Comparison of ENCODE assay signal across 21 mouse cellular contexts in the genomic region with DNA sequence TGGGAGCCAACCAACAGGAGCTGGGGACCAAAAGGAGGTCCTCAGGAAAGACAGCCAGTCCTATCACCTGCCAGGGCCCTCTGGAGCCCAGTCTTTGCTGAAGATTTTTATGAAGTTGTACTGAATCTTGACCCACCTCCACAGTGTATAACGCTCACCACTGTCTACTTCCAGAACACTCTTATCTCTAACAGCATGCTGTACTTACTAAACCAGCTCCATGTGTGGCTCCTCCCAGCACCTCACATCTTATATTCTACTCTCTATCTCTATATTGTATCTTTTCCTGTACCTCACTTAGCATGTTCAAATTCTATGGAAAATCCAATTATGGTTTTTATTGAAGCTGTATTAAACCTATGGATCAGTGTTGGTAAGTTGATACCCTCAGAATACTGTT.
A peak's percentile ranks its signal among the peaks of the same experiment; 100 is the strongest.
DNase-seq lines count a peak whose midpoint lies in the region; ATAC-seq and TF ChIP-seq lines count a peak whose summit lies in the region.
"Had no signal": no experiment of that assay in that cellular context is flagged by ENCODE, and none has a peak within 500 bp of the region (broad histone marks: within the 10 kb centered on the region; RNA-seq: fewer than 3 reads in every experiment).

No protein-coding gene starts in this region.

- no peaks in the 10 kb centered on the region for H3K9me3 ChIP-seq in stomach, embryonic 15.5 days
- H3K9me3 ChIP-seq in stomach, postnatal 0 days (ENCODE audit: control insufficient read depth, low read length) = no peaks in the 10 kb centered on the region
- H3K9me3 ChIP-seq in liver, embryonic 16.5 days (replicated peaks; ENCODE audit: control insufficient read depth, low read length) = no peaks in the 10 kb centered on the region
- H3K9me3 ChIP-seq: embryonic facial prominence, embryonic 15.5 days; heart, embryonic 10.5 days; hindbrain, embryonic 15.5 days; limb, embryonic 15.5 days had no signal

- DNase-seq in stomach, postnatal 0 days (ENCODE audit: low spot score) = no peak
- DNase-seq in liver = peak; percentile 46
- no peak for DNase-seq in kidney, adult 2 months
- DNase-seq in gastrocnemius, postnatal 14 days = no peak
- DNase-seq: adrenal gland, postnatal 14 days; cerebellum, adult 8-10 months; forebrain, postnatal 0 days; kidney, postnatal 4 days; left cerebral cortex, postnatal 4 days; lung, postnatal 4 days; thymus, postnatal 25 days had no signal

- H3K9ac ChIP-seq in stomach, embryonic 15.5 days = no peak overlapping the region
- no peak overlapping the region for H3K9ac ChIP-seq in stomach, postnatal 0 days (ENCODE audit: low read length)
- no peak overlapping the region for H3K9ac ChIP-seq in liver, embryonic 16.5 days (ENCODE audit: low read depth, low read length)
- H3K9ac ChIP-seq: embryonic facial prominence, embryonic 15.5 days; forebrain, postnatal 0 days; hindbrain, embryonic 15.5 days; limb, embryonic 15.5 days had no signal

- no peaks in the 10 kb centered on the region for H3K36me3 ChIP-seq in stomach, embryonic 15.5 days
- no peaks in the 10 kb centered on the region for H3K36me3 ChIP-seq in stomach, postnatal 0 days (ENCODE audit: control insufficient read depth, insufficient read depth, low read length)
- H3K36me3 ChIP-seq in liver, embryonic 16.5 days (ENCODE audit: control insufficient read depth, insufficient read depth) = no peaks in the 10 kb centered on the region
- H3K36me3 ChIP-seq in kidney, adult 2 months (ENCODE audit: control insufficient read depth, insufficient read depth, low read length) = no peaks in the 10 kb centered on the region
- H3K36me3 ChIP-seq: embryonic facial prominence, embryonic 15.5 days; heart, embryonic 10.5 days; hindbrain, embryonic 15.5 days; limb, embryonic 15.5 days had no signal

- H3K27me3 ChIP-seq in stomach, embryonic 15.5 days (replicated peaks) = no peaks in the 10 kb centered on the region
- H3K27me3 ChIP-seq in stomach, postnatal 0 days (ENCODE audit: control insufficient read depth, insufficient read depth, low read length) = no peaks in the 10 kb centered on the region
- H3K27me3 ChIP-seq in liver, embryonic 16.5 days (ENCODE audit: control insufficient read depth, insufficient read depth, low read depth, low read length) = no peaks in the 10 kb centered on the region
- H3K27me3 ChIP-seq in kidney, adult 2 months (replicated peaks; ENCODE audit: control insufficient read depth, insufficient read depth, low read length) = no peaks in the 10 kb centered on the region
- H3K27me3 ChIP-seq: CH12.LX; embryonic facial prominence, embryonic 15.5 days; hindbrain, embryonic 15.5 days; limb, embryonic 15.5 days had no signal

- intact Hi-C loops in gastrocnemius, postnatal 14 days (cut with DNase I; ENCODE audit: low total_unique reads) = no loop called here

- TF ChIP-seq EP300 in stomach, postnatal 0 days (optimal IDR thresholded peaks at IDR 0.05) = no peak

- no peak overlapping the region for H3K27ac ChIP-seq in stomach, embryonic 15.5 days
- H3K27ac ChIP-seq in stomach, postnatal 0 days (replicated peaks) = no peak overlapping the region
- peak overlapping the region; percentile 84 for H3K27ac ChIP-seq in liver, embryonic 16.5 days (ENCODE audit: low read length)
- H3K27ac ChIP-seq in kidney, adult 2 months (ENCODE audit: insufficient read depth, low read depth, low read length) = no peak overlapping the region
- H3K27ac ChIP-seq: embryonic facial prominence, embryonic 15.5 days; heart, embryonic 10.5 days; hindbrain, embryonic 15.5 days; left cerebral cortex, adult 2 months; limb, embryonic 15.5 days had no signal

- WGBS in stomach, embryonic 15.5 days = 79% methylated on average over 1 of the region's 1 CpGs
- WGBS in stomach, postnatal 0 days = 80% methylated on average over 1 of the region's 1 CpGs
- 22% methylated on average over 1 of the region's 1 CpGs for WGBS in liver, embryonic 16.5 days (ENCODE audit: insufficient replicate concordance)
- WGBS in kidney, adult 2 months = 100% methylated on average over 1 of the region's 1 CpGs

- no peak for TF ChIP-seq POLR2A in kidney, adult 2 months (IDR thresholded peaks at IDR 0.05; ENCODE audit: low read depth, low read length)

- H3K4me2 ChIP-seq in stomach, embryonic 15.5 days = no peak overlapping the region
- no peak overlapping the region for H3K4me2 ChIP-seq in stomach, postnatal 0 days (replicated peaks; ENCODE audit: low read depth)
- peak overlapping the region; percentile 41; the same call in 1 of the 2 replicates for H3K4me2 ChIP-seq in liver, embryonic 16.5 days (ENCODE audit: low read depth, low read length)
- H3K4me2 ChIP-seq: embryonic facial prominence, embryonic 15.5 days; hindbrain, embryonic 15.5 days; limb, embryonic 15.5 days; midbrain, embryonic 11.5 days had no signal

- no peak for TF ChIP-seq CTCF in stomach, postnatal 0 days (IDR thresholded peaks at IDR 0.05; ENCODE audit: low read depth)
- TF ChIP-seq CTCF in kidney, adult 2 months (conservative IDR thresholded peaks at IDR 0.05; ENCODE audit: insufficient read depth, insufficient read length, low read depth, low read length) = no peak

- peak; percentile 84; the same call in 1 of the 2 replicates for ATAC-seq in stomach, embryonic 15.5 days (ENCODE audit: insufficient read depth, low FRiP score, low read depth)
- ATAC-seq in stomach, postnatal 0 days (ENCODE audit: low FRiP score, low TSS enrichment) = no peak
- ATAC-seq in liver, embryonic 16.5 days (ENCODE audit: low read depth) = peak; percentile 93
- no peak for ATAC-seq in CD4-positive, CD25-positive, alpha-beta regulatory T cell, adult 4 months
- ATAC-seq: forebrain, postnatal 0 days had no signal

- H3K4me3 ChIP-seq in stomach, embryonic 15.5 days (replicated peaks) = no peak overlapping the region
- no peak overlapping the region for H3K4me3 ChIP-seq in stomach, postnatal 0 days (ENCODE audit: low read depth, low read length)
- peak overlapping the region; percentile 17; the same call in 1 of the 2 replicates for H3K4me3 ChIP-seq in liver, embryonic 16.5 days (ENCODE audit: low read depth, low read length)
- H3K4me3 ChIP-seq in kidney, adult 2 months (ENCODE audit: insufficient read depth, low read depth, low read length) = no peak overlapping the region
- H3K4me3 ChIP-seq: embryonic facial prominence, embryonic 15.5 days; heart, embryonic 10.5 days; hindbrain, embryonic 15.5 days; left cerebral cortex, adult 2 months; limb, embryonic 15.5 days had no signal

- H3K4me1 ChIP-seq in stomach, embryonic 15.5 days = no peaks in the 10 kb centered on the region
- no peaks in the 10 kb centered on the region for H3K4me1 ChIP-seq in stomach, postnatal 0 days (replicated peaks; ENCODE audit: control insufficient read depth, insufficient read depth)
- H3K4me1 ChIP-seq in liver, embryonic 16.5 days (ENCODE audit: control insufficient read depth, low read depth, low read length) = peaks cover 12% of the 10 kb centered on the region
- H3K4me1 ChIP-seq in kidney, adult 2 months (ENCODE audit: control insufficient read depth, insufficient read depth, low read length) = no peaks in the 10 kb centered on the region
- H3K4me1 ChIP-seq: embryonic facial prominence, embryonic 15.5 days; heart, embryonic 10.5 days; hindbrain, embryonic 15.5 days; limb, embryonic 15.5 days had no signal

Comparison
In these comparisons a context has a peak if more than half of its experiments do, and no peak if none do; other contexts are left out.
1. ATAC-seq: peak in stomach, embryonic 15.5 days (single experiment) and liver, embryonic 16.5 days (single experiment); none in stomach, postnatal 0 days (single experiment) and CD4-positive, CD25-positive, alpha-beta regulatory T cell, adult 4 months (single experiment).